Mouse (Mus musculus): ENCODE results near the gene Ptgs1. TPM values are rescaled to one million over a fixed set of nuclear protein-coding genes. Genes with fewer than 3 reads are reported as not detected.

Gene Ptgs1
- polyA plus RNA-seq, 2 experiments: 10.7 to 14.4 TPM

DNA sequence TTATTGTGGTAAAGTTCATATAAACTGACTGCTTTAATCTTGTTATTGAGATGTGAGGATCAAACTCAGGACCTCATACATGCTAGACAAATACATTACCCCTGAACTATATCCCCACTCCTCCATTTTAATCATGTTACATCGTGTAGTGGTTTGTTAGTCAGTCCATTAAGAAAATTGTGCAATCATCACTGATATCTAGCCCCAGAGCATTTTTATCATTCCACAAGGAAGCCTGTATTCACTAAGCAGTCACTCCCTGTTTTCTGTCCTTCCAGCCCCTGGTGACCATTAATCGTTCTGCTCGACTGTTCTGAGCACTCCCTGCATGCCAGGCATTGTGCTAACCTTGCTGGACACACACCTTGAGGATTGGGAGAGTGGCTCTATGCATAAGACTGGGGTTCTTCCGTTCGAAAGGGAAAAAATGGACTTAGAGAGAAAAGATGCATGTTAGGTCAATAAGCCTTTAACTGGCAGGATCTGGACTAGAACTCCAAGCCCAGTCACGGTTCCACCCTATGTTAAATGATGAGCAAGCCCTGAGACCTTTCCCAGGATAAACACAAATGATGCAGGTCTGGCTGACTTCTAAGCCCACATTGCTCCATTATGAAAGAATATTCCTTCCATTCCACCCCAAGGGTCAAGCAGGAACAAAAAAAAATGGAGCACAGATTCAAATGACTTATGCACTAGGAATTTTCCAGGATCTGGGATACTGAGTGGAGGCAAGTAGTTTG lies 29.7 kb downstream of the Ptgs1 start:
- DNase-seq (ENCODE audit: low spot score) (no peak), ATAC-seq (ENCODE audit: low FRiP score, low read depth) (no peak)
- no peak overlapping the region for H3K27ac ChIP-seq (replicated peaks; ENCODE audit: low read depth, low read length)
- H3K4me1 ChIP-seq (ENCODE audit: control insufficient read depth, insufficient read depth, low read length): no peaks in the 10 kb centered on the region
- no peaks in the 10 kb centered on the region for H3K27me3 ChIP-seq (ENCODE audit: control insufficient read depth, insufficient read depth, low read length)
- H3K4me2 ChIP-seq (replicated peaks; ENCODE audit: low read depth, low read length, severe bottlenecking): no peak overlapping the region
- H3K36me3 ChIP-seq (ENCODE audit: control insufficient read depth, insufficient read depth, low read length): no peaks in the 10 kb centered on the region
- H3K9ac ChIP-seq (ENCODE audit: low read depth, low read length, severe bottlenecking): no peak overlapping the region
- 79% methylated on average over 6 of the region's 6 CpGs for WGBS
- H3K9me3 ChIP-seq (ENCODE audit: control insufficient read depth, low read length): no peaks in the 10 kb centered on the region
- TF ChIP-seq POLR2A (IDR thresholded peaks at IDR 0.05; ENCODE audit: borderline replicate concordance, extremely low read depth, insufficient read depth, insufficient read length): no peak
- no peak overlapping the region for H3K4me3 ChIP-seq (replicated peaks; ENCODE audit: low read length)

DNA sequence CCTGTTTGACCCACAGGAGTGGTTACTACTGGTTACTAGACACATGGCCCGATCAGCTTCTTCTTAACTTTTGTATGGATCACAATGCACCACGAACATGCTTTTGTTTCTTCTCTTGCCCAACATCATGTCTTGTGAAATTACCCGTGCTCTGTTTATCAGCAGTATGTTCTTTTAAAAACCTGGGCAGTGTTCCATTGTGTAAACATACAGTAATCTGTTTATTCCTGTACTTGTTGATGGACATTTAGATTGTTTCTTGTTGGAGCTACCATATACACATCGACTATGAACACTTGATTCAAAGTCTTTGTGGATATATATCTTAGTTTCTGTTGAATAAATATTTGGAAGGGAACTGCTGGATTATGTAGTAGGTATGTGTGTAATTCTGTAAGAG lies 31.8 kb downstream of the Ptgs1 start:
- WGBS: 84% methylated on average over 4 of the region's 4 CpGs
- Histone ChIP-seq H3K27ac (replicated peaks; ENCODE audit: low read depth, low read length) (no peak overlapping the region), H3K4me1 (ENCODE audit: control insufficient read depth, insufficient read depth, low read length) (no peaks in the 10 kb centered on the region), H3K9me3 (ENCODE audit: control insufficient read depth, low read length) (no peaks in the 10 kb centered on the region), H3K36me3 (ENCODE audit: control insufficient read depth, insufficient read depth, low read length) (no peaks in the 10 kb centered on the region), H3K4me3 (replicated peaks; ENCODE audit: low read length) (no peak overlapping the region), H3K4me2 (replicated peaks; ENCODE audit: low read depth, low read length, severe bottlenecking) (no peak overlapping the region), H3K9ac (ENCODE audit: low read depth, low read length, severe bottlenecking) (no peak overlapping the region), H3K27me3 (ENCODE audit: control insufficient read depth, insufficient read depth, low read length) (no peaks in the 10 kb centered on the region)
- no peak for DNase-seq (ENCODE audit: low spot score)
- no peak for TF ChIP-seq POLR2A (IDR thresholded peaks at IDR 0.05; ENCODE audit: borderline replicate concordance, extremely low read depth, insufficient read depth, insufficient read length)
- no peak for ATAC-seq (ENCODE audit: low FRiP score, low read depth)

DNA sequence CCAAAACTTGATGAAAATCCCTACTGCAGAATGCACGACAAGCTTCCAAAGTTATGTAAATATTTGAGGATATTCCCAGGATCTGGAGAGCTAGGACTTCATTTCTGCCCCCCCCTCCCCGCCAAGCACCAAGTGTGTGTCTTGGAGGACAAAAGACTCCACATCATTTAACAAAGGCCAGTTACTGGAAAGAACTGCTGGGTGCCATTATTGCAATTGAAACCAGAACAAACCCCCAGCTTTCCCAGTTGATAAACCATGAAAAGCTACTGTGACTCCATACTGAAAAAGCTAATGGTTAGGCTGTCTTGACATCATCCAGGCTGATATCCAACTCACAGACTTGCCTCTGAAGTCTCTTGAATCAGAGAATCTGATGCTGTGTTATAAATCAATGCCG lies 39.2 kb downstream of the Ptgs1 start:
- WGBS: 60% methylated on average over 3 of the region's 3 CpGs
- no peak for TF ChIP-seq POLR2A (IDR thresholded peaks at IDR 0.05; ENCODE audit: borderline replicate concordance, extremely low read depth, insufficient read depth, insufficient read length)
- ATAC-seq (ENCODE audit: low FRiP score, low read depth): no peak

DNA sequence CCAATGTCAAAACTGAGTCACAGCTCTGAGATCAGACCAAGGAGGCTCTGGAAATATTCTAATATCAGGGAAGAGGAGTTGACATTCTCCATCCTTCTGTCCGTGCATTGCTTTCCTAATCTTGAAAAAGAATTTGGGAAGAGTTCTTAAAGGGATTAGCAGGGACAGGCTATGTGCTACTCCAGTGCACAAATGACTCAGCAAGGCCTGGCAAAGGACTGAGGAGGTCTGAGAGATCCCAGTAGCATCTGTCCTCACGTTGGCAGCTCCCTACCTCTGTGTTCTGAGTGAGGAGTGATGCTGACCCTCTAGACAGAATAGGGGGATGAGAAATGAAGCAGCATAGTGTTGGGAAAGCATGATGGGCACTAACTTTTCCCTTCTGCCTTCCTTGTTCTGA lies 40.0 kb downstream of the Ptgs1 start:
- WGBS: 49% methylated on average over 2 of the region's 2 CpGs
- Histone ChIP-seq H3K4me2 (replicated peaks; ENCODE audit: low read depth, low read length, severe bottlenecking) (no peak overlapping the region), H3K36me3 (ENCODE audit: control insufficient read depth, insufficient read depth, low read length) (no peaks in the 10 kb centered on the region), H3K27me3 (ENCODE audit: control insufficient read depth, insufficient read depth, low read length) (no peaks in the 10 kb centered on the region), H3K9me3 (ENCODE audit: control insufficient read depth, low read length) (no peaks in the 10 kb centered on the region), H3K4me1 (ENCODE audit: control insufficient read depth, insufficient read depth, low read length) (no peaks in the 10 kb centered on the region), H3K9ac (ENCODE audit: low read depth, low read length, severe bottlenecking) (no peak overlapping the region), H3K4me3 (replicated peaks; ENCODE audit: low read length) (no peak overlapping the region), H3K27ac (replicated peaks; ENCODE audit: low read depth, low read length) (no peak overlapping the region)
- ATAC-seq (ENCODE audit: low FRiP score, low read depth) (no peak), DNase-seq (ENCODE audit: low spot score) (no peak)
- TF ChIP-seq POLR2A (IDR thresholded peaks at IDR 0.05; ENCODE audit: borderline replicate concordance, extremely low read depth, insufficient read depth, insufficient read length): no peak

More for the DNA sequence above, 39.2 kb downstream of the Ptgs1 start:
- no peak overlapping the region for H3K4me3 ChIP-seq (replicated peaks; ENCODE audit: low read length)
- no peaks in the 10 kb centered on the region for H3K9me3 ChIP-seq (ENCODE audit: control insufficient read depth, low read length)
- no peak overlapping the region for H3K27ac ChIP-seq (replicated peaks; ENCODE audit: low read depth, low read length)
- H3K4me1 ChIP-seq (ENCODE audit: control insufficient read depth, insufficient read depth, low read length): no peaks in the 10 kb centered on the region
- no peaks in the 10 kb centered on the region for H3K27me3 ChIP-seq (ENCODE audit: control insufficient read depth, insufficient read depth, low read length)
- H3K9ac ChIP-seq (ENCODE audit: low read depth, low read length, severe bottlenecking): no peak overlapping the region
- no peak for DNase-seq (ENCODE audit: low spot score)
- no peaks in the 10 kb centered on the region for H3K36me3 ChIP-seq (ENCODE audit: control insufficient read depth, insufficient read depth, low read length)
- no peak overlapping the region for H3K4me2 ChIP-seq (replicated peaks; ENCODE audit: low read depth, low read length, severe bottlenecking)

DNA sequence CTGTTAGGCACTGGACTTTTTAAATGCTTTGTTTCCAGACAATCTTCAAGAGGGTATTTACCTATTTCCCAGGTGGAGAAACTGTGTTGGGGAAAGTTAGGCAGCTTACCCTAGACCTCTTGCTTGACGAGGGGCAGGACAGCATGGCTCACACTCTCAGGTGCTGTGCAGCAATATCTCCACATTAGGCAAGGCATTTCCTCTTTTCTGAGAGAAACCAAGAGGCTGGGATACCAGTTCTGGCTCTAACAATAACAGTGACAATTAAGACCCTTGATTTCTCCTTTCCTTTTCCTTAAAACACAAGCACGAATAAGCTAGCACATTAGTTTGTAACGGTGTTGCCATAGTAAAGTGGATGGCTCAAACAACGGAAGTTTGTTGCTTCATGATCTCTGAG lies 40.9 kb downstream of the Ptgs1 start:
- H3K4me2 ChIP-seq (replicated peaks; ENCODE audit: low read depth, low read length, severe bottlenecking): no peak overlapping the region
- H3K36me3 ChIP-seq (ENCODE audit: control insufficient read depth, insufficient read depth, low read length): no peaks in the 10 kb centered on the region
- no peak overlapping the region for H3K4me3 ChIP-seq (replicated peaks; ENCODE audit: low read length)
- H3K9ac ChIP-seq (ENCODE audit: low read depth, low read length, severe bottlenecking): no peak overlapping the region
- no peaks in the 10 kb centered on the region for H3K9me3 ChIP-seq (ENCODE audit: control insufficient read depth, low read length)
- TF ChIP-seq POLR2A (IDR thresholded peaks at IDR 0.05; ENCODE audit: borderline replicate concordance, extremely low read depth, insufficient read depth, insufficient read length): no peak
- ATAC-seq (ENCODE audit: low FRiP score, low read depth) (no peak), DNase-seq (ENCODE audit: low spot score) (no peak)
- H3K27ac ChIP-seq (replicated peaks; ENCODE audit: low read depth, low read length): no peak overlapping the region
- H3K27me3 ChIP-seq (ENCODE audit: control insufficient read depth, insufficient read depth, low read length): no peaks in the 10 kb centered on the region
- no peaks in the 10 kb centered on the region for H3K4me1 ChIP-seq (ENCODE audit: control insufficient read depth, insufficient read depth, low read length)
- WGBS: 81% methylated on average over 4 of the region's 4 CpGs

Measured in limb, embryonic 14.5 days (tissue).